Mouse (Mus musculus) c-Kit-negative CD71-positive TER-119-positive erythroid progenitor cells, embryonic 14.5 days (primary cell): ENCODE results near the gene Atp2b4.
A peak's percentile ranks its signal among the peaks of the same experiment; 100 is the strongest.
"Not testable (repeated sequence)": the region's sequence is repeated elsewhere in the genome, so short reads cannot be mapped to it uniquely, and the experiment has no call there.

Source experiments
- DNase-seq: peaks from one replicate; pipeline ENCODE4 v3.0.0-alpha.2; 2013; ENCODE audit warnings: low read depth, low spot score

Atp2b4 gene

DNA sequence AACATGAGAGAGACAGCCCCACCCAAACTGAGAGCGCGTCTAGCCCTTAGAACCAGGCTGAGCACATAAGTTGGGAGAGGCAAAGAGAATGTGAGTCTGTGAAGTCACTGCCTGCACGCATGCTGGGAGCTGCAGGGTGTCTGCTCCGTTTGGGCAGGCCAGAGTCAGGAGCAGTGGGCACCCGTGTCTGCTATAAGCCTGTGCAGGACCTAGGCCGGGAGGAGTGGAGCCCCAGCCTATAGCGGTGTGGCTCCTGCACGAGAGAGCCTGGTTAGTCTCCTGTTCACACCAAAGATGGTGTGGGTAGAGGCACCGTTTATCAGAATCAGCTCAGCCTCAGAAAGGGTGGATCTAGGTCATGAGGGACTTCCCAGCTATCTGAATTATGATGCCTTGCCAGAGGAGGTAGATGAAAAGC lies 55.8 kb downstream of the Atp2b4 start:
- DNase-seq: peak; percentile 27

DNA sequence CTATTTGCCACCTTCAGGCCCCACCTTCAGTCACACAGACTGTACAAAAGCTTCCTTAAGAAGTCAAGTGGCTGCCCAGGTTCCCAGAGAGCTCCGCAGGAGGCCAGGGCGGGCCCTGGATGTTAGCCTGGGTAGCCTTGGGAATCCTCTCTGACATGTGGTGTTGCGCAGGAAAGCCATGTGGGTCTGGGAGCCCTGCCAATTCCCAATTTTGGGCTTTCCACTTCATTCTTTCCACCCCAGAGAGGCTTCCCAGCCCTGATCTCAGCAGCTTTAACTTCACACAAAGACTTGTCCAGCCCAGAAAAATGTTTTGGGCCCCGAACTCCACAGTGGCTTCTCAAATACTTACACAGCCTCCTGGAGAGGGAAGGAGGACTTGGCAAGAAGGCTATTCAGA lies 56.2 kb downstream of the Atp2b4 start:
- no peak for DNase-seq

DNA sequence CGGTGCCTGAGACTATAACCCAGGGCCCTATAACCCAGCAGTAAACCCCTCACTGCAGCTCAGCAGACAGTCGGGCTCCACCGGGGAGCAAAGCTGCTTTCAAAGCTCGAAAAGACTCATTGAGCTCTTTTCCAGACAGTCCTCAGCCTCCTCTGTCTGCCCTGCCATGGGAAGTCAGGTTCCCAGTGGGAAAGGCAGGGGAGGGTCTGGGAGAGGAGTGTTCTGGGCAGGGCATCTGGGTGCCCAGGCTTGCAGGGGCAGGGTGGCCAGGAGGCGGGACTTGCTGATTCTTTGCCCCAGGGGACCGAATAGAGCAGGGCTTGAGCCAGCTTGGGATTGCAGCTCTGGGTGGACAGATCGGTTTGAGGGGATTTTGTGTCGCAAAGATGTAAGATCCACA lies 58.3 kb downstream of the Atp2b4 start:
- DNase-seq: no peak

DNA sequence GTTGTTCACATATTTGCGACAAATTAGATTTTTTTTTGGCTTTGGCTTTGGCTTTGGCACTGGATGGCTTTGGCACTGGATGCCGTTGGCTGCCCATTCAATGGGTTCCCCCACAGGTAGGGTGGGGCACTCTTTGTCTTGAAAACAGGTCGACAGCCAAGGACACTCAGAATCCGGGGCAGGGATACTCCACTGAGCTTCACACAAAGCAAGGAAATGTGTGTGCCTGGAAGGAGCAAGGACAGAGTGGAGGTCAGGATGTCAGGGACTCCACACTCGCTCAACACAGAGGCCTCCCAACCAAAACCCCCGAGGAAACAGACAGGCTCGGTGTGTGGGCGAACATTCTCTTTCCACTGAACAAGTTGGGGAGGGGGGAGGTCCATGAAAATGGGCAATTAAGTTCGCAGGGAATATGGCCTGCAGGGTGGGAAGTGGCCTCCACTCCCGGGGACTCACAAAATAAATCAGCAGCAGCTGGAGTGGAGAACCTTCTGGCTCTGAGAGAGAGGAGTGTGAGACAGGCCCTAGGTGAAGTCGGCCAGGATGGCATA lies 58.9 kb downstream of the Atp2b4 start:
- no peak for DNase-seq

DNA sequence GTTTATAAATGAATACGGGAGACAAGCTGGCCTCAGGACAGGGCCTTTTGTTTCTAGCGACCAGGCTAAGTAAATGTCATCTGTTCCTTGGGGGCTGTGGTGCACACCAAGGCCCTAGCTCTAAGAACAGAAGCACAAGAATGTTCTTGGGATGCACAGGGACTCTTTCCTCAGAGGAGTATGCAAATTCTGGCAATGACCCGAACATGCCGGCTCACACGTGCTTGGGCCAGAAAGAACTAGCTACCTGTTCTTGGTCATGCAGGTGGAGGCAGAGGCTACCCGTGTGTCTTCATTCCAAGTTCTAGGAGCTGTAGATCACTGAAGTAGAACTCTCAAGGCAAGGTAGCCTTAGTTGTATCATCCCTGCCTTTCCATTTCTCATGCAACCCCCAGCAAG lies 59.7 kb downstream of the Atp2b4 start:
- no peak for DNase-seq

DNA sequence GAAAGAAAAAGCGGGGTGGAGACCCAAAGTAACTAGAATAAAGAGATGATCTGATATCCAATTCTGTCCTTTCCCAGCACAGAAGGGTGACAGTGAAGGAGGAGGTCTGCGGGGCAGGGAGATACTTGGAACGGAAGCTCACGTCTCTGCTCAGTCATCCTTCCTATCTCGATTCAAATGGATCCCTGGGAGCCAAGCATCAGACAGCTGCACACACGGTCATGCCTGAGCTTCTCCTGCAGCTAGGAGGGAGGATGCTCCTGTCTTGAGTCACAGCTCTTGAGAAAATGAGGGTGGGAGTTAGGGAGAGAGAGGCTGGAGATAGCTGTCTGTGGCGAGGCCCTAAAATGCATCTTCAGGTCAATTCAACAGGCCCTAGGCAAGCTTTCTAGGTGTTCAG lies 64.2 kb downstream of the Atp2b4 start:
- no peak for DNase-seq

DNA sequence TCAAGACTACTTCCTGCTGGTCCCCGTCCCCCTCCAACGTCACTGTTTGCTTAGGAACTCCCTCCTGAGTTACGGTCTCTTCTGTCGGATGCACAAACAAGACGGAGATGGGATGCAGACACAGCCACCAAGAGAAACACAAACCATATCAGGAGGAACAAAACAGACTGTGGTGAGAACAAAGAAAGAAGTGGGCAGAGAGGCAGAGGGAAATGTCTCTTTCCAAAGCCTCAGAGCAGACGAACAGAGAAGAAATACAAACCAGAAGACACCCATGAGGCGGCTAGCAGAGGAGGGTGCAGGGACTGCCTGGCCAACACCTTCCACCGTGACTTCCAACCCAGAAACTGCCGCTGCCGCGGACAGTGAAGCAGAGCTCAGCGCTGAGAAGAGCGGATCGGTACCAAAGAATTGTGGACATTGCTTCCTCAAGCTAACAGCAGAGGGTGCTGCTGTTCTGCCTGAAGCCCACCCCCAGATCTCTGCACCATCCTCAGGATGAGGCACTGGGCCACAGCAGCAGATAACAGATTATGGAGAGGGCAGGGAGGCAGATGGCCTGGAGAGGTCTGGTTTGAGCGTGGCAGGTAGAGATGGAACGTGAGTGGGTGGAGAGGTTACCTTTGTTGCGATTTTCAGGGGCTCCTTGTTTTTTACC lies 64.7 kb downstream of the Atp2b4 start:
- DNase-seq: no peak

DNA sequence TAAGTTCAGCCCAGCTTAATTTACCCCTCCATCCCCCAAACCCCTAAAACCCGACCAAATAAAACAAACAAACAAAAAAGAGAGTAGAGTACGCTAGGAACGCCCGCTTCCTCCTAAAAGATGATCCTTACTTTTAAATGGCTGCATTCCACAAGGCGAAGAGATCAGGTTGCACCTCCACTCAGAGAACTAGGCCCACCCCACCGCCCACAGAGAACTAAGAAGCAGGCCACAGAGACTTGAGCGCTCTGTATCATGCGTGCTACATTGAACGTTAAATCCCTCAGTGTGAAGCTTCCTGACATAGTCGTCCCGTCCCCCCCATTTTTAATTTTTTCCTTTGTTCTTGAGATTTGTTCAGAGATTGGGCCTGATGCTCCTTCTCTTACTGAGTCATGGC lies 68.0 kb downstream of the Atp2b4 start:
- no peak for DNase-seq

DNA sequence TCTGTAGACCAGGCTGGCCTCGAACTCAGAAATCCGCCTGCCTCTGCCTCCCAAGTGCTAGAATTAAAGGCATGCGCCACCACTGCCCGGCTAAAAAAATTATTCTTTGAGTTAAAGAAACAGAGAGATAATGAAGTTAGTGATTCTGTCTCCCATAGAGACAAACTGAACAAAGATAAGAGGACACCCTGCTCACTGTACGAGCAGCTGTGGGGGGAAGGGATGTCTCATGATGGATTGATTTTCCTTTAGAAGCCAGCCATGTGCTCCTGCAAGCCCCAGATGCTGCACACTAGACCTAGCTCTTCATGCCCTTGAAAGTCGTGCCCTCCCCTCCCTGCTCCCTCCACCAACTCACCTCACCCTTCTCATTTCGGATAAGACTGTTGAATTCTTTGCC lies 72.5 kb downstream of the Atp2b4 start:
- no peak for DNase-seq

DNA sequence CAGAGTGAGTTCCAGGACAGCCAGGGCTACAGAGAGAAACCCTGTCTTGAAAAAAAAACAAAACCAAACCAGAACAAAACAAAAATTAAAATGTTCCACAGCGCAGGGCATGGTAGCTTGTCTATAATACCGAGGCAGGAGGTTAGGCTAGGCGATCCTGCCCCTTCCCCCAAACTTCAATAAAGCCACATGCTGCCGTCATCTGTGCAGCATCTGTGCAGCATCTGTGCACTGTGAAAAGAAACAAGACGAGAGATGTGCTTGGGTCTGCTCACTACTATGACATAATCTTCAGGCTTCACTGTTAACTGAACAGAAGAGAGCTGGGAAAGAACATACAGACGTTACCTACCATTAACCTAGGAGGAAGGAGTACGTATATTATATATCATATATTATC lies 80.5 kb downstream of the Atp2b4 start:
- no peak for DNase-seq

DNA sequence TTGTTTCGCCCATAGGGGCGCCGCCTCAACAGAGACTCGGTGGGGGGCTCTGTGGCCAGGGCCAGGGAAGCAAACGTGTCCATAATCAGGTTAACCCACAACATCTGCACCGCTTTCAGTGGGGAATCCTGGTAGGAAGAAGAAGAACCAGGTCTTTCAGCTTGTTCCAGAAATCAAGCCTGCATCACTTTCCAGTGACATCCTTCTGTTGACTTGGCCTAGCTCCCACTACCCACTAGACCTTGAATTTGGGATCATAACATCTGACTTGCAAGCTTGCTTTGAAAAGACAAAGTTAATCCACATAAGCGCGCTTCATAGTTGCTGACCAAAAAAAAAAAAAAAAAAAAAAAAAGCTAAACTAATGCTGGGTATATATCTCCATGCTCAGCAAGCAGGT lies 82.1 kb downstream of the Atp2b4 start:
- no peak for DNase-seq

DNA sequence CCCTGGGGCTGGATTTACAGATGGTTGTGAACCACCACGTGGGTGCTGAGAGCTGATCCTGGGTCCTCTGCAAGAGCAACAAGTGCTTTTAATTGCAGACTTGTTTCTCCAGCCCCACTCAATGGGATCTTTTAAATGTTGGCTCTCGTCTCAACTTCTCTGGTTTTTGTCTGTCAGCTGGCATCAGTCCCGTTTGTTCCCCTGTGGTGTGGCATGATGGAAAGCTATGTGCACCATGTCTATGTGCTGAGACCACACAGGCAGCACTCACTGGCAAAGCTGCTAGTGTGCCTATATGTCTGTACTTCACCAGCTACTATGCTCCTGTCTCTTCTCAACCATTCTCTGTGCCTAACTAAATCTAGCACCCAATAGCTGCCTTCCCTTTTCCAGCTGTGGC lies 82.5 kb downstream of the Atp2b4 start:
- DNase-seq: no peak

DNA sequence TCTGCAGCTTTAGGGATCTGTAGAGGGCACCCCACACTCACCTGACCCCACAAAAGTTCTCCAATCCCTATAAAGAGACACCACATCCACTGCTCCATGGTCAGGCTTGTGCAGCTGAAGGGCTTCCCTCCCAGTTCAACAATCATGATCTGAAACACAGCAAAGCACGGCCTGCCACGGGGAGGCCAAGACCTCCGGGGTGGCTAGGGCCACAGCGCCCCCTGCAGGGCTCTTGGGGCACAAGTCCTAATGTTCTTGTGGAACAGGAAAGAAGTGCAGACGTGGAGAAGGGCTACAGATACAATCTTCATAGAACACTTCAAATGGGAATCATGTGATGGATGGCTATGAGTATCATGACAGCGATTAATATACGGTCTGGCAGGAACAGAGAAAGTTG lies 84.4 kb downstream of the Atp2b4 start:
- DNase-seq: no peak

DNA sequence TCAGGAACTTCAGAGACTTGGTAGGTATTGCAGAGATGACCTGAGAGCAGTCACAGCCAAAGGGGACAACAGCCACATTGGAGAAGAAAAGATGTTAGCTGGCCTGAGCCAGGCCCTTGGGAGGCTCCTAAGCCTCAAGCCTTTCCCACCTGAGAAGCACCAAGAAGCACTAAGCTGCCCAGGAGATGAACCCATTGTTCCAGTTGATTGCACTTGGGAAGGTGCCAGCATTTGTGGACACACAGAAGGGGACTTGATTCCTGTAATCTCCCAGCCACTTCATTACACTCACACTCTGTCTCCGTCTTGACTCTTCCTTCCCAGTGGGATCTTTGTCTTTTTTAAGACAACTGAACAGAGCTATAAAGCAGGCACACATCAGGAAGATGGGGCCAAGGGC lies 85.7 kb downstream of the Atp2b4 start:
- no peak for DNase-seq

DNA sequence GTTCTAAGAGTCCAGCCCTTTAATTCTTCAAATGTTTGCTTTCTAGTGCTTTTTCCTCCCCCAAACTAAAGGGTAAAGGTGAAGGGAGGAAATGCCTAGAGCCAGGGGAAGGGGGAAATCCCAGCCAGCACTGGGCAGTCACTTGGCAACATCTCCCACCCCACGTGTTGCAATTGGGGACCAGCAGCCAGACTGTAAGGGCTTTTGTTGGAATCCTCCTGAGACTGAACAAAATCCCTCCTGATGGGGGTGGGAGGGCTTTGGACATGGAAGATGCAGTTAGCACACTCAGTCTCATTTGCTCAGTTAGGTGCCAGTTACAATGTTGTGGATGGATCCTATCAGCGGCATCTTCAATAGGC lies 87.9 kb downstream of the Atp2b4 start:
- DNase-seq: no peak

DNA sequence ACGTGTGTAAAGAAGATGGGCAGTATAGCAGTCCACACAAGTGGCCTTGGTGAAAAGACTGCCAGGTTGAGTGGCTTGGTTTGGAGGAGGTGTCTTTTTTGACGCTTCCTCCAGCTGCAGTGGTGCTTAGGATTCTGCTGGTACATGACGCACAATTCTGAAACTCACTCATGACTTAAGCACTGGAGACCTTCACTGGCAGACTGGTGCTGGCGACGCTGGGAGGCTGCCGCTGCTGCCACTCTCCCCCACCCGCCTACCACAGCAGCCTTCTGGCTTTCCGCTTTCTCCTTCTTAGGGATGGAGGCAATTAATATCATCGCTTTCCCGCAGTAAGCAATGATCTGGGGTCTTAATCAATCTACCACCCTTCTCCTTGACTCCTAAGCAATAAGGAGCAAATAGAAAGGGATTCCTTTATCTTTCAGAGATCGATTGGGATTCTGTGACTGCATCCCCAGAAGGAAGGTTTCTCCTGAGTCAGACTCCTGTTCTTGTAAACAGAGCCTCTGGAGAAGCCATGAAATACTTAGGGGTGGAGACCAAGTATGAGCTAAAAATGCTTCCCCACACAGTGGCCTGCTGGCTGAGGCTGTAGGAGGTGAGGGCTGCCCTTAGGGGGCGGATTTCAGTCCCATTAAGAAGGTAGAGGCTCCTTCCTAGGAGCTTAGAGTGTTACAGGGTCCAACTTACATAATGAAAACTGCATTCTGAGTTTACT lies 88.4 kb downstream of the Atp2b4 start:
- no peak for DNase-seq

DNA sequence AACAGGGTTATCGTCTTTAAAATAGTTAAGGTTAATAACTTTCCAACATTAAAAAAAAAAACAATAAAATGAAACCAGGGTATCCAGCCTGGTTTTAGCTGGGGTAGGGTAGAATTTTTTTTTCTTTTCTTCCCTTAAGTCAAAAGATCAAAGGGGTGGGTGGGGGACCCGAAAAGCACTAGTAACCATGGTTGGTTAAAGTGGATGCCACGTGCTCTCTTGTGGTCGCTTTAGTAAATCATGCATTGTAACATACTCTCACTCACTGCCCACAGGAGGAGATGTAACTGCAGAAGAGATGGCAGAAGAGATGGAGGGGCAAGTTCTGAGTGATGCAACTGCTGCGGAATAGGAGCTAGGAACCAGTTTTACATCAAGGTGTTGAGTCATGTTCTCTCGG lies 89.5 kb downstream of the Atp2b4 start:
- DNase-seq: no peak

DNA sequence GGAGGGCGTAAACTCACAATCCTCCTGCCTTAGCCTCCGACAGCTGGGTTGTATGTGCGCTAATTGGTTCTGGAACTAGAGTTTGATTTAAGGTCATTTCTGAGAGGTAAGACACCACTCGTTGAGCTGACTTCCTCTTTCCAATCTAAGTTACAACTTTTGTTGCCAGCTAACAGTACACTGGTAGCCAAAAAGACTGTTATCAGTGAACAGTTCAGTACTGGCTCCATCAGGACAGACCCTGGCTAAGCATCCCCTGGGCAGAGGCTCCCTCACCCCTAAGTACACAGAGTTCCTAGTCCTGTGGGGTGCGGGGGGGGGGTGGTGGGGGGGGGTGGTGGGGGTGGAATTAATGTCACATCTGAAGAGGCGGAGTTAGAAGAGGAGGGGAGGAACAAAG lies 89.9 kb downstream of the Atp2b4 start:
- no peak for DNase-seq

DNA sequence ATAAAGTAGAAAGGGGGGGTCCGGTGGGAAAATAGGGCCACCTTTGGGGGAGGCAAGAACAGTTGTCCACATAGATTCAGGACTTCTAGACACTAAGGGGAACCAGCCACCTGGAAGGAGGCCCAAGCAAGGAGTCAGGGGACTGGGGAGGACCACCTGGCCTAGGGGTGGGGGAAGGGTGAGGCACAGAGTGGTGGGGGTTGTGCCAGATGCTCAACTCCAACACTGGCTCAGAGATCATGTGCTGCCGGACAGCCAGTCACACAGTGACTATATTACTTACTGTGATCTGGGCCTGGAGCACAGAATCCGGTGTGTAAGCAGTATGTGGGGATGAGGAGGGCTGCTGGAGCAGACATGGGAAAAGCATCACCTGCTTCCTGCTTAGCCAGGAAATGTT lies 91.5 kb downstream of the Atp2b4 start:
- no peak for DNase-seq

DNA sequence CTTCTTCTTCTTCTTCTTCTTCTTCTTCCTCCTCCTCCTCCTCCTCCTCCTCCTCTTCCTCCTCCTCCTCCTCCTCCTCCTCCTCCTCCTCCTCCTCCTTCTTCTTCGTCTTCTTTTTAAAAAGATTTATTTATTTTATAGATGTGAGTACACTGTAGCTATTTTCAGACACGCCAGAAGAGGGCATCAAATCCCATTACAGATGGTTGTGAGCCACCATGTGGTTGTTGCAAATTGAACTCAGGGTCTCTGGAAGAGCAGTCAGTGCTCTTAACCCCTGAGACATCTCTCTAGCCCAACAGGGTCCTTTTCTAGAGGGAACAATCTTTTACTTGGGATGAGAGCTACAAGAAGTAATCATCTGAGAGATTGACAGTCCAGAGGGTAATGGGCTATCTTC lies 99.0 kb downstream of the Atp2b4 start:
- DNase-seq: not testable (repeated sequence)

DNA sequence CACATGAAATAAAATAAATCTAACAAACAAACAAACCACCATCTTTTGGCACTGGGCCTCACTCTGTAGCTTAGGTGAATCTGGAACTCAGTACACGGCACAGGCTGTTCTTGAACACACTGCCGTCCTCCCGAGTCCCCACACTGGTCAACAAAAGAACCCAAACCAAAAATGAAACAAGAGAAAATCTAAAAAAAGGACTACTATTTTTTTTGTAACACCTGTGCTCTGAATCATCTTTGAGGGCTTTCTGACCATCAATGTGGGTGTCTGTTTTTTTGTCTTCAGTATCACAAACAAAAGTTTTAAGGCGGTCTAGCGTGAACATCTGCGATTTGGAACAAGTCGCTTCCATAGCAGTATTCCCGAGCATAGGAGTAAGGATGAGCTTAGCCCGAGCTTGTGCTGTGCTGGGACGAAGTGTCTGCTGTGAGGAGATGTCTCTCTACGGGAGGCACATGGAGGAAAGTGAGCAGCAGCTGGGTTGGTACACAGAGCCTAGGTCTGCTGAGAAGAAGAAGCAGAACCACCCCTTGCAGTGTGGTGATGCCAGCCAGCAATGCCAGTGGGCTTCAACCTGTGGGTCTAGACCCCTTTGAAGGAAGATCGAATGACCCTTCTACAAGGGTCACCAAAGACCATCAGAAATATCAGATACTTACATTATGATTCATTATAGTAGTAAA lies 102.8 kb downstream of the Atp2b4 start:
- no peak for DNase-seq

DNA sequence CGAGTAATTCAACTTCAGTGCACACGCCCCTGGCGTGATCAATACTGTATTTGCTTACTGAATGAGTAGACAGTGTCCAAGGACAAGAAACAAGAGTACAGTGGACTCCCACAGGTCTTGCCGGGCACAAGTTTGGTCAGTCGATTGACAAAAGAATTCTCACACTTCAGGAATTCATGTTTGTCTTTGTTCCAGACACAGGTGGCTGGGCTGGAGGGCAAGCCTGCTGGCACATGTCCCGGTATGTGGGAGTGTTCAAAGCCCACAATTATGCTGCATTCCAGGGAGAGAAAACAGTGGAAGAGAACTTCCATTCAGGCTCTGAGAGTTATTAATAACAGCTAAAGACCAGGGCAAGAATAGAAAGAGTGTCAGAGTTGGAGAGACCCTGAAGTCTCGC lies 104.9 kb downstream of the Atp2b4 start:
- DNase-seq: no peak

DNA sequence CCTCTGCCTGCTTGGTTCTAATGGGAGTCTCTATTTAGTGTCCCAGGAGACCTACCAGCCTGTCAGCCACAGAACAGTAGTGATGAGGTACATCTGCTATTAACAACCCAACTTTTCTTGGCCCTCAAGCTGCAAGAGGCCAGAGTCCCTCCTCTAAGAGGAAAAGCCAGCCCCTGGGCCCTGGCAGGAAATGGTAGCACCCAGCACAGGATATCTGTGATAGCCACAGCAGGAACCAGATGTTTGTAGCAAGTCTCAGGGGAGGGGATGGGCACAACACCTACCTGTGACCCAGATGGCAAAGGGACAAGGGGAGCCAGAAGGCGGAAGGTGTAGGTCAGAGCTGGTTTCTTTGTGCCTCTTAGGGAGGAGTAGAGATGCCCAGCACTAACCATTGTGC lies 106.0 kb downstream of the Atp2b4 start:
- DNase-seq: no peak
